Mouse (Mus musculus) heart, embryonic 10.5 days (tissue): ENCODE data around the gene Nelfb. TPM values are rescaled to one million over a fixed set of nuclear protein-coding genes. Genes with fewer than 3 reads are reported as not detected.

Source experiments
- DNase-seq: peaks from one replicate; pipeline ENCODE4 v3.0.0-alpha.2; 2017; ENCODE audit warnings: low spot score
- H3K27ac ChIP-seq: fragments of 300-500 bp; sonication (generic); 2 replicates; pipeline ENCODE4 v1.5.1; 2016; ENCODE audit warnings: mild to moderate bottlenecking
- H3K27me3 ChIP-seq: fragments of 300-500 bp; sonication (generic); 2 replicates; pipeline ENCODE4 v1.6.1; 2016; ENCODE audit warnings: mild to moderate bottlenecking; ENCODE audit not compliant: poor library complexity, insufficient read depth, severe bottlenecking
- H3K36me3 ChIP-seq: fragments of 300-500 bp; sonication (generic); 2 replicates; pipeline ENCODE4 v1.6.1; 2016; ENCODE audit warnings: mild to moderate bottlenecking, moderate library complexity
- H3K4me1 ChIP-seq: fragments of 300-500 bp; sonication (generic); 2 replicates; pipeline ENCODE4 v1.6.1; 2016; ENCODE audit warnings: mild to moderate bottlenecking
- H3K4me3 ChIP-seq: fragments of 300-500 bp; sonication (generic); 2 replicates; pipeline ENCODE4 v1.5.1; 2016; ENCODE audit warnings: mild to moderate bottlenecking, moderate library complexity
- H3K9me3 ChIP-seq: fragments of 300-500 bp; sonication (generic); 2 replicates; pipeline ENCODE4 v1.6.1; 2016; ENCODE audit warnings: mild to moderate bottlenecking, moderate library complexity
- WGBS: fragments of 180-500 bp; shearing (Covaris S2); methylation state at CpG from one replicate; pipeline ENCODE4 v1.1.7; 2016; 5-methylcytosine and 5-hydroxymethylcytosine counted together
- polyA plus RNA-seq: library from polyadenylated mRNA; unstranded; fragments of >200 nt; fragmentation: Nextera tagmentation; extraction: Ambion mirVana; gene quantifications from 2 replicates; pipeline ENCODE4 v1.2.1, GENCODE M21; 2016

Nelfb gene
- polyA plus RNA-seq, 1 experiment from 2014 or later, result 99.8 TPM

GRCm38 (mm10) chr2:25156990-25157389 lies 54.3 kb downstream of the Nelfb start:
- Histone ChIP-seq H3K27ac (no peak overlapping the region), H3K4me3 (no peak overlapping the region), H3K27me3 (peaks cover 1% of the 10 kb centered on the region), H3K36me3 (no peaks in the 10 kb centered on the region), H3K4me1 (peaks cover 8% of the 10 kb centered on the region; the same call in 1 of the 2 replicates), H3K9me3 (no peaks in the 10 kb centered on the region)
- 34% methylated on average over 2 of the region's 2 CpGs for WGBS
- no peak for DNase-seq

DNA sequence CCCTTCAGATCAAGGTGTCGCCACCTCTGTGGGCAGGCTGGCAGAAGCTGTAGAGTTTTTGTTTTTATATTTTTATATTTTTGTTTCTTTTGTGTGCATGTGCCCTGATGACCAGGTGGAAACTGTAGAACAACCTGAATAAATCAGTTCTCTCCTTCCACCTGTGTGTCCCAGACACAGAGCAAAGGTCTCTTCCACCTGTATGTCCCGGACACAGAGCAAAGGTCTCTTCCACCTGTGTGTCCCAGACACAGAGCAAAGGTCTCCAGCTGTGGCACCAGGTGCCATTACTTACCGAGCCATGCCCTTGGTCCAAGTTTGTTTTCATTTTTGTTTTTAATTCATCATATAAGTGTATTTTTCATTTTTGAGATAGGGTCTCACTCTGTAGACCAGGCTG lies 55.1 kb downstream of the Nelfb start:
- WGBS, result 80% methylated on average over 3 of the region's 3 CpGs
- DNase-seq, result no peak
- no peaks in the 10 kb centered on the region for H3K27me3 ChIP-seq
- peaks cover 8% of the 10 kb centered on the region; the same call in 1 of the 2 replicates for H3K4me1 ChIP-seq
- no peaks in the 10 kb centered on the region for H3K9me3 ChIP-seq
- H3K27ac ChIP-seq, result no peak overlapping the region
- no peaks in the 10 kb centered on the region for H3K36me3 ChIP-seq
- no peak overlapping the region for H3K4me3 ChIP-seq

DNA sequence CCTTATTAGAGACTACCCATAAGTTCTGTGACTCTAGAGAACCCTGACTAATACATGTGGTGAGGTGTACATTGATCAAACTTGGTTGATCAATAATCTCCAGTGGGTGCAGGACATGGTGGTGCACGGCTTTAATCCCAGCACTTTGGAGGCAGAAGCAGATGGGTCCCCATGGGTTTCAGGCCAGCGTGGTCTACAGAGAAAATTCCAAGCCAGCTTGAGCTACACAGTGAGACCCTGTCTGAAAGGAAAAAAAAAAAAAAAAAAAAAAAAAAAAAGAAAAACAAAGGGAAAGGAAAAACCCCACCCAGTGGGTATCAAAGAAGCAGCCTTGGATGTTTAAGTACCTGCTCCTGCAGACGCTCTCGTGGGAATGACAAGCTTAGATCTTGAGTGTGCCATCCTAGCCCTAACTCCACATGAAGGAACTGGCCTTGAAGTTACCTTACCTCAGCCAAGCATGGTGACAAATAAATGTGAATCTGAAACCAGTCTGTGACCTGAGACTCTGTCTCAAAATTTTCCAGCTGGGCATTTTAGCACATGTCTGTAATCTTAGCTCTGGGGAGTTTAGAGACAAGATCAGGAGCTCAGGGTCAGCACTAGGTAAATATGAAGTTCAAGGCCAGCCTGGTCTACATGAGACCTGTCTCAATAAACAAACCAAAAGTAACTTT lies 59.9 kb downstream of the Nelfb start:
- DNase-seq, result no peak
- no peaks in the 10 kb centered on the region for H3K36me3 ChIP-seq
- WGBS, result 63% methylated on average over 4 of the region's 4 CpGs
- H3K4me3 ChIP-seq, result no peak overlapping the region
- no peaks in the 10 kb centered on the region for H3K27me3 ChIP-seq
- peaks cover 8% of the 10 kb centered on the region; the same call in 1 of the 2 replicates for H3K4me1 ChIP-seq
- no peak overlapping the region for H3K27ac ChIP-seq
- H3K9me3 ChIP-seq, result no peaks in the 10 kb centered on the region

Other genes with a start within 250 kb of the Nelfb start
- 20.1 and 27.6 TPM in 2 replicates for gene Dph7, start 249.1 kb downstream of the Nelfb start, polyA plus RNA-seq
- gene Mrpl41, start 236.4 kb downstream of the Nelfb start, polyA plus RNA-seq, result 126 and 132 TPM in 2 replicates
- 7.9 and 9.3 TPM in 2 replicates for gene Pnpla7, start 235.5 kb downstream of the Nelfb start, polyA plus RNA-seq
- gene Nsmf, start 157.1 kb downstream of the Nelfb start, polyA plus RNA-seq, result 52.2 and 53.2 TPM in 2 replicates
- gene Entpd8, start 131.2 kb downstream of the Nelfb start, polyA plus RNA-seq, result 0.13 TPM in 1 of 2 replicates, not detected in the other
- gene Noxa1, start 116.3 kb downstream of the Nelfb start, polyA plus RNA-seq, result 0.14 TPM in 1 of 2 replicates, not detected in the other
- 5.7 and 5.9 TPM in 2 replicates for gene Nrarp, start 30.7 kb downstream of the Nelfb start, polyA plus RNA-seq
- gene Tor4a, start 14.6 kb downstream of the Nelfb start, polyA plus RNA-seq, result 7.7 and 8.4 TPM in 2 replicates
- gene Stpg3, start 3.1 kb upstream of the Nelfb start, polyA plus RNA-seq, result 0.10 TPM in 1 of 2 replicates, not detected in the other
- gene Fam166a, start 7.3 kb upstream of the Nelfb start, polyA plus RNA-seq, result 0.92 TPM in 1 of 2 replicates, not detected in the other
- gene Tubb4b, start 13.2 kb upstream of the Nelfb start, polyA plus RNA-seq, result 544 and 610 TPM in 2 replicates
- gene Slc34a3, start 22.9 kb upstream of the Nelfb start, polyA plus RNA-seq, result not detected in 2 replicates
- gene Rnf224, start 25.3 kb upstream of the Nelfb start, polyA plus RNA-seq, result 0.08 TPM in 1 of 2 replicates, not detected in the other
- 6.4 and 9.1 TPM in 2 replicates for gene Rnf208, start 30.8 kb upstream of the Nelfb start, polyA plus RNA-seq
- not detected in 2 replicates for gene Cysrt1, start 31.0 kb upstream of the Nelfb start, polyA plus RNA-seq
- gene AL732309.1, start 35.4 kb upstream of the Nelfb start, polyA plus RNA-seq, result 4.0 and 6.0 TPM in 2 replicates
- 17.1 and 19.0 TPM in 2 replicates for gene Tmem203, start 44.0 kb upstream of the Nelfb start, polyA plus RNA-seq
- 5.1 and 6.4 TPM in 2 replicates for gene Tprn, start 51.1 kb upstream of the Nelfb start, polyA plus RNA-seq
- 164 and 199 TPM in 2 replicates for gene Ssna1, start 60.9 kb upstream of the Nelfb start, polyA plus RNA-seq
- gene Anapc2, start 61.0 kb upstream of the Nelfb start, polyA plus RNA-seq, result 101 and 113 TPM in 2 replicates
- gene Tmem210, start 76.7 kb upstream of the Nelfb start, polyA plus RNA-seq, result not detected in 2 replicates
- not detected in 2 replicates for gene Lrrc26, start 78.4 kb upstream of the Nelfb start, polyA plus RNA-seq
- gene Grin1, start 107.7 kb upstream of the Nelfb start, polyA plus RNA-seq, result 0.93 TPM in 1 of 2 replicates, not detected in the other
- 31.7 and 52.3 TPM in 2 replicates for gene Man1b1, start 120.8 kb upstream of the Nelfb start, polyA plus RNA-seq
- 12.9 and 19.1 TPM in 2 replicates for gene Dpp7, start 144.9 kb upstream of the Nelfb start, polyA plus RNA-seq
- gene Uap1l1, start 154.2 kb upstream of the Nelfb start, polyA plus RNA-seq, result 9.5 and 12.7 TPM in 2 replicates
- gene Sapcd2, start 160.8 kb upstream of the Nelfb start, polyA plus RNA-seq, result 26.8 and 31.8 TPM in 2 replicates
- not detected in 2 replicates for gene Entpd2, start 184.4 kb upstream of the Nelfb start, polyA plus RNA-seq
- gene Npdc1, start 187.9 kb upstream of the Nelfb start, polyA plus RNA-seq, result 14.6 and 16.5 TPM in 2 replicates
- not detected in 2 replicates for gene Fut7, start 211.8 kb upstream of the Nelfb start, polyA plus RNA-seq
- 3.5 and 4.7 TPM in 2 replicates for gene Abca2, start 217.2 kb upstream of the Nelfb start, polyA plus RNA-seq
- gene Clic3, start 245.3 kb upstream of the Nelfb start, polyA plus RNA-seq, result 0.69 and 1.1 TPM in 2 replicates
- gene Paxx, start 249.6 kb upstream of the Nelfb start, polyA plus RNA-seq, result 15.6 and 17.7 TPM in 2 replicates